Comparison of ENCODE assay signal across 27 mouse cellular contexts in the genomic region with DNA sequence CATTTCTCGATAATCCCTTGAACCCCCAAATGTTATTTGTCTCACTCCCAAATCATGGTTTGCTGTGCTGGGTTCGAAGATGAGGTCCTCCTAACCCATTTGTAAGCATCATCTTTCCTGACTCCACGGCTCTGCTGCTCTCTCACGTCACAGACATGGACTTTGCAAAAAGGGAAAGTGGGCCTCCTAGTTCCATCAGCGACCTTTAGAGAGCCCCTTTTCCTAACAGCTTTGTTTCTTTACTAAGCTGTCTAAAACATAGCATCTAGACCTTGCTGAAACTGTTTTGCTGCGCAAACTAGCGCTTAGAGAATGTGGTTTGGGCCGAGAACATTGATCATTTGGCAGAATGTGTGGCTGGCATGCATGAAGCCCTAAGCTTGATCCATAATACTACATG. TPM values are rescaled to one million over a fixed set of nuclear protein-coding genes. Genes with fewer than 3 reads are reported as not detected.
DNase-seq lines count a peak whose midpoint lies in the region; ATAC-seq and TF ChIP-seq lines count a peak whose summit lies in the region.
"Had no signal": no experiment of that assay in that cellular context is flagged by ENCODE, and none has a peak within 500 bp of the region (broad histone marks: within the 10 kb centered on the region; RNA-seq: fewer than 3 reads in every experiment).

No protein-coding gene starts in this region.

- no peaks in the 10 kb centered on the region for H3K27me3 ChIP-seq in forebrain, embryonic 13.5 days
- no peaks in the 10 kb centered on the region for H3K27me3 ChIP-seq in forebrain, postnatal 0 days (ENCODE audit: insufficient read depth, low read length)
- no peaks in the 10 kb centered on the region for H3K27me3 ChIP-seq in midbrain, embryonic 15.5 days (replicated peaks)
- no peaks in the 10 kb centered on the region for H3K27me3 ChIP-seq in midbrain, embryonic 10.5 days (ENCODE audit: low read depth, poor library complexity, severe bottlenecking)
- H3K27me3 ChIP-seq: heart, embryonic 15.5 days; limb, embryonic 13.5 days; liver, embryonic 12.5 days; neural tube, embryonic 13.5 days had no signal

- H3K36me3 ChIP-seq in forebrain, embryonic 13.5 days (ENCODE audit: poor library complexity, severe bottlenecking): no peaks in the 10 kb centered on the region
- H3K36me3 ChIP-seq in forebrain, postnatal 0 days (ENCODE audit: insufficient read depth): no peaks in the 10 kb centered on the region
- H3K36me3 ChIP-seq in midbrain, embryonic 15.5 days (replicated peaks): no peaks in the 10 kb centered on the region
- H3K36me3 ChIP-seq in midbrain, embryonic 10.5 days: peaks cover 27% of the 10 kb centered on the region
- H3K36me3 ChIP-seq: heart, embryonic 15.5 days; liver, embryonic 12.5 days; neural tube, embryonic 13.5 days had no signal

- no peaks in the 10 kb centered on the region for H3K9me3 ChIP-seq in forebrain, embryonic 13.5 days (replicated peaks)
- H3K9me3 ChIP-seq in forebrain, postnatal 0 days (ENCODE audit: low read length): no peaks in the 10 kb centered on the region
- H3K9me3 ChIP-seq in midbrain, embryonic 15.5 days: no peaks in the 10 kb centered on the region
- no peaks in the 10 kb centered on the region for H3K9me3 ChIP-seq in midbrain, embryonic 10.5 days (replicated peaks)
- H3K9me3 ChIP-seq: heart, embryonic 15.5 days; limb, embryonic 13.5 days; liver, embryonic 12.5 days; neural tube, embryonic 13.5 days had no signal

- no peak overlapping the region for H3K4me2 ChIP-seq in forebrain, embryonic 13.5 days
- no peak overlapping the region for H3K4me2 ChIP-seq in forebrain, postnatal 0 days (ENCODE audit: low read depth)
- no peak overlapping the region for H3K4me2 ChIP-seq in midbrain, embryonic 15.5 days
- H3K4me2 ChIP-seq: heart, embryonic 15.5 days; liver, embryonic 12.5 days; neural tube, embryonic 13.5 days had no signal

- H3K4me1 ChIP-seq in forebrain, embryonic 13.5 days: peaks cover 96% of the 10 kb centered on the region
- peaks cover 18% of the 10 kb centered on the region for H3K4me1 ChIP-seq in forebrain, postnatal 0 days (ENCODE audit: insufficient read depth)
- peaks cover 50% of the 10 kb centered on the region for H3K4me1 ChIP-seq in midbrain, embryonic 15.5 days
- peaks cover 98% of the 10 kb centered on the region for H3K4me1 ChIP-seq in midbrain, embryonic 10.5 days
- H3K4me1 ChIP-seq: liver, embryonic 12.5 days had no signal

- no peak overlapping the region for H3K9ac ChIP-seq in forebrain, embryonic 13.5 days
- H3K9ac ChIP-seq in forebrain, postnatal 0 days: no peak overlapping the region
- H3K9ac ChIP-seq in midbrain, embryonic 15.5 days: no peak overlapping the region
- H3K9ac ChIP-seq: heart, embryonic 15.5 days; limb, embryonic 13.5 days; liver, embryonic 12.5 days; neural tube, embryonic 13.5 days had no signal

- TF ChIP-seq CTCF in forebrain, postnatal 0 days (IDR thresholded peaks at IDR 0.05; ENCODE audit: low read depth): no peak
- TF ChIP-seq CTCF in layer of hippocampus, adult 2 months (conservative IDR thresholded peaks at IDR 0.05): no peak

- H3K27ac ChIP-seq in forebrain, embryonic 13.5 days: peak overlapping the region; percentile 35; the same call in 1 of the 2 replicates
- no peak overlapping the region for H3K27ac ChIP-seq in forebrain, postnatal 0 days (ENCODE audit: low read depth, low read length)
- H3K27ac ChIP-seq in layer of hippocampus, adult 2 months: peak overlapping the region; percentile 46; the same call in 1 of the 2 replicates
- H3K27ac ChIP-seq in midbrain, embryonic 15.5 days: peak overlapping the region; percentile 17; the same call in 1 of the 2 replicates
- no peak overlapping the region; the same call in 1 of the 2 replicates for H3K27ac ChIP-seq in midbrain, embryonic 10.5 days (replicated peaks)
- H3K27ac ChIP-seq: heart, embryonic 15.5 days; hindbrain, postnatal 0 days; limb, embryonic 13.5 days; liver, embryonic 12.5 days; neural tube, embryonic 13.5 days had no signal

- 68% methylated on average over 8 of the region's 8 CpGs for WGBS in forebrain, embryonic 13.5 days
- WGBS in forebrain, postnatal 0 days: 55% methylated on average over 8 of the region's 8 CpGs
- WGBS in midbrain, embryonic 15.5 days: 62% methylated on average over 8 of the region's 8 CpGs
- 80% methylated on average over 8 of the region's 8 CpGs for WGBS in midbrain, embryonic 10.5 days

- ATAC-seq in forebrain, embryonic 13.5 days: no peak
- ATAC-seq in forebrain, postnatal 0 days: no peak
- no peak for ATAC-seq in midbrain, embryonic 15.5 days (replicated peaks)
- ATAC-seq: hindbrain, postnatal 0 days; intestine, postnatal 0 days; liver, embryonic 12.5 days had no signal

- no peak overlapping the region for H3K4me3 ChIP-seq in forebrain, embryonic 13.5 days
- no peak overlapping the region for H3K4me3 ChIP-seq in forebrain, postnatal 0 days (ENCODE audit: low read depth, low read length)
- H3K4me3 ChIP-seq in layer of hippocampus, adult 2 months: no peak overlapping the region
- H3K4me3 ChIP-seq in midbrain, embryonic 15.5 days: no peak overlapping the region
- no peak overlapping the region for H3K4me3 ChIP-seq in midbrain, embryonic 10.5 days
- H3K4me3 ChIP-seq: heart, embryonic 15.5 days; limb, embryonic 13.5 days; liver, embryonic 12.5 days; myocyte; neural tube, embryonic 13.5 days had no signal

- DNase-seq in adrenal gland, adult 2 months: peak; percentile 2
- DNase-seq in adrenal gland, postnatal 4 days (ENCODE audit: low spot score in 2 of 2): no peak
- no peak for DNase-seq in forebrain, postnatal 0 days
- DNase-seq in layer of hippocampus, adult 2 months (ENCODE audit: low spot score in 2 of 2): no peak
- no peak for DNase-seq in layer of hippocampus, adult 9-10 months (ENCODE audit: low spot score)
- no peak for DNase-seq in midbrain, embryonic 10.5 days (ENCODE audit: low spot score)
- DNase-seq: adrenal gland, postnatal 14 days; cerebellum, postnatal 14 days; embryo, embryonic 11 days; gastrocnemius, postnatal 36 days; heart, postnatal 36 days; kidney, postnatal 25 days; lung, adult 18-20 months; lung, postnatal 4 days; retina, postnatal 1 day; right cerebral cortex, postnatal 25 days; spleen, adult 18-20 months had no signal

RNA-seq across cellular contexts. Expression of a gene that starts 19.1 kb away (rescaled TPM):
- total RNA-seq in adrenal gland, adult 2 months (2021): 10 to 100 TPM; 46.3 to 52.1 TPM
- polyA plus RNA-seq in adrenal gland, adult 2 months (2012; rRNA removed): 73.4 and 94.6 TPM in 2 replicates
- 10 to 100 TPM; 42.4 to 49.7 TPM for total RNA-seq in adrenal gland, postnatal 4 days (2021)
- 20.6 and 21.2 TPM in 2 replicates for polyA plus RNA-seq in forebrain, embryonic 13.5 days (2015; fragmentation: Nextera tagmentation; extraction: Ambion mirVana)
- total RNA-seq in forebrain, postnatal 0 days (2014; rRNA removed): 12.3 TPM in 2 replicates
- 2.8 and 3.5 TPM in 2 replicates for polyA plus RNA-seq in forebrain, postnatal 0 days (2015; fragmentation: Nextera tagmentation; extraction: Ambion mirVana)
- 10 to 100 TPM in 1 of 2 experiments, 1 to 10 TPM in 1; 9.7 to 12.1 TPM for total RNA-seq in layer of hippocampus, adult 2 months (2021)
- polyA plus RNA-seq in midbrain, embryonic 15.5 days (2015; fragmentation: Nextera tagmentation; extraction: Ambion mirVana): 11.7 and 15.8 TPM in 2 replicates
- polyA plus RNA-seq in midbrain, embryonic 10.5 days (2016; fragmentation: Nextera tagmentation; extraction: Ambion mirVana): 30.8 and 37.1 TPM in 2 replicates
- total RNA-seq: megakaryocyte-erythroid progenitor cell, adult 5-6 weeks had no signal

Comparison
In these comparisons a context has a peak if more than half of its experiments do, and no peak if none do; other contexts are left out.
1. H3K27ac ChIP-seq: peak in forebrain, embryonic 13.5 days (single experiment), layer of hippocampus, adult 2 months (single experiment) and midbrain, embryonic 15.5 days (single experiment); none in forebrain, postnatal 0 days (single experiment) and midbrain, embryonic 10.5 days (single experiment).